Mouse (Mus musculus) urinary bladder, postnatal 14 days (tissue): ENCODE measurements around the gene Glis3.

ENCODE experiments used
- DNase-seq: peaks from one replicate; pipeline ENCODE4 v3.0.0; 2021; ENCODE audit warnings: low spot score

The Glis3 gene

GRCm38 (mm10) chr19:28655166-28655565, 24.7 kb downstream of the Glis3 start:
- no peak for DNase-seq

- DNase-seq = no peak
Observed at GRCm38 (mm10) chr19:28650836-28651235, 29.0 kb downstream of the Glis3 start.

- DNase-seq = no peak
Observed at GRCm38 (mm10) chr19:28649489-28649888, 30.4 kb downstream of the Glis3 start.

GRCm38 (mm10) chr19:28648881-28649280, 31.0 kb downstream of the Glis3 start:
- DNase-seq = no peak

- DNase-seq = no peak
Observed at GRCm38 (mm10) chr19:28647424-28647823, 32.5 kb downstream of the Glis3 start.

GRCm38 (mm10) chr19:28646286-28646685, 33.6 kb downstream of the Glis3 start:
- no peak for DNase-seq

- DNase-seq = no peak
Observed at GRCm38 (mm10) chr19:28640861-28641381, 39.0 kb downstream of the Glis3 start.

- no peak for DNase-seq
Observed at GRCm38 (mm10) chr19:28635991-28636553, 43.8 kb downstream of the Glis3 start.

- no peak for DNase-seq
Observed at GRCm38 (mm10) chr19:28634986-28635385, 44.9 kb downstream of the Glis3 start.

- no peak for DNase-seq
Observed at GRCm38 (mm10) chr19:28628416-28628815, 51.5 kb downstream of the Glis3 start.

GRCm38 (mm10) chr19:28626189-28626588, 53.7 kb downstream of the Glis3 start:
- DNase-seq = no peak

- no peak for DNase-seq
Observed at GRCm38 (mm10) chr19:28624571-28624970, 55.3 kb downstream of the Glis3 start.

- DNase-seq = peak; percentile 72
Observed at GRCm38 (mm10) chr19:28623726-28624125, 56.2 kb downstream of the Glis3 start.

GRCm38 (mm10) chr19:28621608-28622505, 58.0 kb downstream of the Glis3 start:
- no peak for DNase-seq

GRCm38 (mm10) chr19:28617736-28618135, 62.1 kb downstream of the Glis3 start:
- DNase-seq = no peak

GRCm38 (mm10) chr19:28617191-28617590, 62.7 kb downstream of the Glis3 start:
- DNase-seq = no peak

GRCm38 (mm10) chr19:28616487-28616886, 63.4 kb downstream of the Glis3 start:
- DNase-seq = no peak

GRCm38 (mm10) chr19:28612249-28612648, 67.6 kb downstream of the Glis3 start:
- DNase-seq = no peak

- DNase-seq = no peak
Observed at GRCm38 (mm10) chr19:28608747-28609146, 71.1 kb downstream of the Glis3 start.

- DNase-seq = no peak
Observed at GRCm38 (mm10) chr19:28608277-28608676, 71.6 kb downstream of the Glis3 start.

GRCm38 (mm10) chr19:28600866-28601265, 79.0 kb downstream of the Glis3 start:
- no peak for DNase-seq

- DNase-seq = no peak
Observed at GRCm38 (mm10) chr19:28594215-28594614, 85.7 kb downstream of the Glis3 start.

GRCm38 (mm10) chr19:28592981-28593380, 86.9 kb downstream of the Glis3 start:
- DNase-seq = peak; percentile 10
